Mouse (Mus musculus) cerebral cortex, adult 2 months (tissue): ENCODE measurements around the gene Ccnt1.

ENCODE experiments used
- WGBS: fragments of 180-500 bp; shearing (Covaris S2); methylation state at CpG from one replicate; pipeline ENCODE4 v1.1.7; 2018; 5-methylcytosine and 5-hydroxymethylcytosine counted together

Gene Ccnt1

DNA sequence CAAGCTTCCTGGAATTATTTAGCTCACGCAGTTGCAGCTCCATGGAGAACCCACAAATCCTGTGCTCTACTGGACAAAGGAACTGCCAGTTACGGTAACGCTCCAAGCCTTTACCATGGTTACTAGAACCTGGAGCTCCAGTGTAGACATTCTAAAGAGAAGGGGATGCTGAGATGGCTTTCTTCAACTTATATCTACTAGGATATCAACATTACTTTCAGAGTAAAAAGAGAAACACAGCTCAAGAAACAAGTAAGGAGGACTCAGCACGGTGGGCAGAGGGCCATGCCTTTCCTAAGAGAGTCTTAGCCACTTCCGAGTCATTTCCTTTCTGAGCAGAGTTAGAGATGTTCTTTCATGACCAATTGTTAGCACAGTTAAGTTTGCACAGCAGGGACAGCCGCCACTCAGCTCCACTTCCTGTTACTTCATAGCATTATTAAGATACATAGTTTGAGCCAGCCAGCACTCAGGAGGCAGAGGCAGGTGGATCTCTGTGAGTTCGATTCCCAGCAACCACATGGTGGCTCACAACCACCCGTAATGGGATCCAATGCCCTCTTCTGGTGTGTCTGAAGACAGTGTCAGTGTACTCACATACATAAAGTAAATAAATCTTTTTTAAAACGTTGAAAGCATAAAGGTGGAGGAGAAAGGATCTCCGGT is at the start of gene Ccnt1, which contains the start of gene 4930415O20Rik:
Gene Ccnt1, minus strand, starts transcription at position 51 of the 666 bp plus-strand sequence.
Gene 4930415O20Rik, plus strand, starts transcription at position 132 of the 666 bp plus-strand sequence.
- WGBS, result 81% methylated on average over 10 of the region's 10 CpGs

DNA sequence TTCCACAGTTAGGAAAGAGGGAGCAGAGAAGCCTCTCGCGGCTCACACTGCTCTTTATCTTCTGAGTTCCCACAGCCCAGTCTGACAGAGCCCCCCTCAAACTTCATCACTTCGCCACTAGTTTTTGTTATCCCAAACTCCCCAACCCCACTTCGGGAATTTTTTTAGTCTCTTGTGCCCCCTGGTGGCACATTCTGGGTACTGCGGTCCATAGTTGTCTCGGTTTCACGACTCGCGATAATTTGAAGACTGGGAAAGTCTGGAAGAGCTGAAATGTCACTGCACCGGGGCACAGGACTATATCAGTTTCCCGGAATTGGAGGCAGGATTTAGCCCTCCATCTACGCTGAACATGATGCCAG is 46.4 kb upstream of the Ccnt1 start:
- under 1% methylated on average over 12 of the region's 12 CpGs for WGBS

DNA sequence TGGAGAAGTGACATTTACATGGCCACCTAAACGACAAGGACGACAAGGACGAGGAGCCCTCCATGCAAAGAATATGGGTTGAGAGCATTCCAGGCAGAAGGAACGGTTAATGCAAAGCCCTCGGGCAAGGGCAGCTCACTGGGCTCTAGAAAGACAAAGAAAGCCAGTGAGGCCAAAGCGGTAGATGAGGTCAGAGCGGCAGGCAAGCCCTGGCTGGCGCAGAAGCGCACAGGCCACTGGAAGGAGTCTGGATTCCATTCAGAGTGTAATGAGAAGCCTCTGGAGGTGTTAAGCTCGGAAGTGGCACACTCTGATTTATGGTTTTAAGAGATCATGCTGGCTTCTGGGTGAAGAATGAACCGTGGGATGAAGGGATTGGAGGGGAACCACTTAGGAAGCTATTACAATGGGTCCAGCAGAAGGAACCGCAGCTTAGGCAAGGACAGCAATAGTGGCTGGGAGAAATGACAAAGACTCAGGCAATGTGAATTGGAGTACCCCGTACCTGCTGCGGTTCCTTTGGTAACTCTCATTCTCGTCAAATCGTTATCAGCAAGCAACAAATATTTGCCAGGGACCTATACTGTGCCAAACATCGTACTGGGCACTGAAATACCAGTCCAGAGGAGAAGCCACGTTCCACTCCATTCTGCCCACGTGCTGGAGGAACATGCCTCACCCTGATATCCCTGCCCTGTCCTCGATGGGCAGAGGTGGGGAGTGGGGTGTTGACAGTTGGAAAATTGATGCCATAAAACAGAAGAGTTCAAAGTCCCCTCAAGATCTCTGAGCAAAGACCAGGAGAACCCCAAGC is 45.8 kb upstream of the Ccnt1 start:
- WGBS, result 43% methylated on average over 20 of the region's 20 CpGs

DNA sequence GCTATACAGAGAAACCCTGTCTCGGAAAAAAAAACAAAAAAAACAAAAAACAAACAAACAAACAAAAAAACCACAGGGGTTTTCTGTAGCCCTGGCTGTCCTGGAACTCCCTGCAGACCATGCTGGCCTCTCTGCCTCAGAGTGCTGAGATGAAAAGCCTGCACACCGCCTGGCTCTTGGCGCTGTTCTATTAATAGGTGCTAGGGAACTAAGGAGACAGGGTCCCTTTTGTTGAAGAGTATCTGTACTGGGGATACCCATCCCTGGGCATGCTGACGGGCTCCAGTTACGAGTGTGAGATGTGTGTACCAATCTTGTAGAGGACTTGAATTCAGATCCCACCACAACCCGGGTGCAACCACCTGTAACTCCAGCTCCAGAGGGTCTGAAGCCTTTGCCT is 45.0 kb upstream of the Ccnt1 start:
- 68% methylated on average over 6 of the region's 6 CpGs for WGBS

DNA sequence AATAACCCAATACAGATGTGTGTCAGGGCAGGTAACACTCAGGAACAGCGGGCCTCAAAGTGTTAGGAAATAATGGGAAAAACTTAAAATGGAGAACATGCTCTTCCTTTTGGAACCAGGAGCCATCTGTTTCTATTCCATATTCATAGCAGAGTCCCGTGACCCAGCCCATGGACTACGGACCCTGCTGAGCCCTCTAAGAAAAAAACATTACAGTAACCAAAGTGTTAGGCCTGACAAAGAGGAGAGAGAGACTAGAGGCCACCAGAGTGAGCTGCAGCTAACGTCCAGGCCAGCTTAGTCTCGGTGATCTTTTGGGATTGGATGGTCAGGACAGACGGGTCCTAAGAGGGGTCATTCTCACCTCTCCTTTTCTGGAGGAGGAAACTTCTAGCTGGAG is 44.2 kb upstream of the Ccnt1 start:
- 68% methylated on average over 6 of the region's 6 CpGs for WGBS

DNA sequence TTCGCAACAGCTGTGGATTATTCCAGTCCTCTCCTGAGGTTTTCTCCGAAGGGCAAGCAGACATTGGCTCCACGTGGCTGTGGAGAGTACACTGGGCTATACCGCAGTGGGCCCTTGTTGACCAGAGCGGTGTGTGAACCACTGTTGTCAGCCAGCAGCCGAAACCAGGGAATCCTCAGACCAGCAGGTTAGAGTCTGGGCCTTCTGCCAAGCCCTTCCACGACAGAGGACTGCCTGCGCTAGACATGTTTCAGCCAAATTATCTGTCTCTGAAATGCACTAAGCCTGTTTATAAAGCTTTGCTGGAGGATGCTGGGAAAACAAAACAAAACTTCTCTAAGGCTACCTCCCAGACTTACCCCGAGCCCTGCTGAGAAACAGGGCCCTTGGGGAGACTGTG is 43.8 kb upstream of the Ccnt1 start:
- WGBS, result 49% methylated on average over 9 of the region's 9 CpGs

DNA sequence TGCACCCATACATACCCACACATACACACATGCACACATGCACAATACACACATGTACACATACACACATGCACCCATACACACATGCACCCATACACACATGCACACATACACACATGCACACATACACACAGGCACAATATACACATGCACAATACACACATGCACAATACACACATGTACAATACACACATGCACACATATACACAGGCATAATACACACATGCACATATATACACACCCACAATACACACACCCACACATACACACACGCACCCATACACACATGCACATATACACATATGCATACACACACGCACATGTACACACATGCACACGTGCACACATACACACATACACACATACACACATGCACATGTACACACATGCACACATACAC is 41.5 kb upstream of the Ccnt1 start:
- WGBS, result 96% methylated on average over 3 of the region's 3 CpGs

DNA sequence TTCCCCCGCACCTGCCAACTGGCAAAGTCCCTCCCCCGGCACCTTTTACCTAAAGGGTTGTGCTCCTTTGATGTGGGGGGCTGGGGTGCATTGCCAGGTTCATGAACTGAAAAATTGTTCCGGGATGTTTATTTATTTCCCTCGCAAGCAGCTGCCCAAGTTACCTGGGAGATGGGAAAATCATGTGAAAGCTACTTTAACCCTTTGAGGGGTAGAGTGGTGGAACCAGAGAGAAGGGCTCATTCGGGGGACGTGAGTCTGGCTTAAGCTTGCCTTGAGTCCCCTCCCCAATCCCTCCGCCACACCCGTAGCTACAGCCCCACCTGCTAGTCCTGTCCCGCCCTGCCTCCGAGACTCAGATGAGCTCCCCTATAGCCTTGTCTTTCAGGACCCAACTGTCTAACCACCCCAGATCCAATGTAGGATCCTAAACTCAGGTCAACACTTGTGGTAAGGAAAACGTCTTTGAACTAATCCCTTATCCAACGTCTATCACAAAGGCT is 39.5 kb upstream of the Ccnt1 start:
- WGBS, result 10% methylated on average over 12 of the region's 12 CpGs

DNA sequence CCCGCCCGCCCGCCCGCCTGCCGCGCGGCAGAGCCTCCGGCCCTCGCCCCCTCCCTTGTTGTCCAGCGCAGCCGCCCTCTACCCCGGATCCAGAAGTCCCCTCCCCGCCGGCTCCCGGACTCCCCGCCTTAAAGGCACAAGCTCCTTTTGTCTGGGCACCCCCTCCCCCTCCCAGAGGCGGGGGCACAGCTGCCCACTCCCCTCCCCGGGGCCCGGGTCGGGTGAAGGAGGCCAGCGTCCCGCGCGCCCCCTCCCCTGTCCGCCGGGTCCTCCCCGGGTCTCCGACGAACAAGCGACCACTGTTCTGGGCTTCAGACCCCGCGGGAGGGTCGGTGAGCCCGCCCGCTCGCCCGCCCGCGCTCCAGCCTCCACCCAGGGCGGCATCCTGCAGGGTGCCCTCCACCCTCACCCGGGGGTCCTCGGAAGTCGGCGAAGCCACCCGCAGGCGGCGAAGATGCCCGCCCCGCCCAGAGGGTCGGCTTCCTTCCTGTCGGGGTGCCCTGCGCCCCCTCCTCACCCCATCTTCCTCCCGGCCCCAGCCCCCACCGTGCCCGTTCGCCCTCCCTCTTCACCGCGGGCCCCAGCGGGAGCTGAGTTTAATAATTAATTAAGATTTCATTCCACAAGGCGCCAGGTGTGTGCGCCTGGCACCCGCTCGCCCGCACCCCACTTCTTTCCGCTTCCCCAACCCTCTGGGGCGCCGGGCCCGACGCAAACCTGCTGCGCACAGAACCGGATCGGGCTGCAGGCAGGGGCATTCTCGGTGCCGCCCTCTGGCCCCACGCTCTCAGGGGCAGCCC is 38.8 kb upstream of the Ccnt1 start, which contains the start of gene Adcy6:
Gene Adcy6, minus strand, starts transcription at position 746 of the 800 bp plus-strand sequence.
- WGBS, result 2% methylated on average over 74 of the region's 75 CpGs

DNA sequence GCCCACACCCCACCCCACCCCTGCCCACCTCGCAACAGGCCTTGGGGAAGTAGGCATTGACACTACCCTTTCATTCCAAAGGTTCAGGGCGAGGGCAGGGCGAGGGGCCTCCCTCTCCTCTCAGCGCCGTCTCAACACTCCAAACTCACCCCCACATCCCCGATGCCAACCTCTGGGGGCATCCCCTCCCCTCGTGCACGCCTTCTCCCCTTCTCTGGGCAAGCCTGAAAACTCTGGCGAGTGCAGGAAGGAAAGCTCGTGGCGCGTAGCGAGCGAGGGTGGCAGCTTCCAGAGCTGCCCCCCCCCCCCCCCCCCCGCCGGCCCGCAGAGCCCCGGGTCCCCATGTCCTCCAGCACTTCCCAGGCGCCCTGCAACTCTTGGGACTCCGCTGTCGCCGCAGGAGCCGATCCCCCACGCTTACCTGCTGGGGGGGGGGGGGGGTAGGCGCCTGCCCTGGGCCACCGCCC is 38.1 kb upstream of the Ccnt1 start:
- WGBS, result 2% methylated on average over 14 of the region's 26 CpGs

DNA sequence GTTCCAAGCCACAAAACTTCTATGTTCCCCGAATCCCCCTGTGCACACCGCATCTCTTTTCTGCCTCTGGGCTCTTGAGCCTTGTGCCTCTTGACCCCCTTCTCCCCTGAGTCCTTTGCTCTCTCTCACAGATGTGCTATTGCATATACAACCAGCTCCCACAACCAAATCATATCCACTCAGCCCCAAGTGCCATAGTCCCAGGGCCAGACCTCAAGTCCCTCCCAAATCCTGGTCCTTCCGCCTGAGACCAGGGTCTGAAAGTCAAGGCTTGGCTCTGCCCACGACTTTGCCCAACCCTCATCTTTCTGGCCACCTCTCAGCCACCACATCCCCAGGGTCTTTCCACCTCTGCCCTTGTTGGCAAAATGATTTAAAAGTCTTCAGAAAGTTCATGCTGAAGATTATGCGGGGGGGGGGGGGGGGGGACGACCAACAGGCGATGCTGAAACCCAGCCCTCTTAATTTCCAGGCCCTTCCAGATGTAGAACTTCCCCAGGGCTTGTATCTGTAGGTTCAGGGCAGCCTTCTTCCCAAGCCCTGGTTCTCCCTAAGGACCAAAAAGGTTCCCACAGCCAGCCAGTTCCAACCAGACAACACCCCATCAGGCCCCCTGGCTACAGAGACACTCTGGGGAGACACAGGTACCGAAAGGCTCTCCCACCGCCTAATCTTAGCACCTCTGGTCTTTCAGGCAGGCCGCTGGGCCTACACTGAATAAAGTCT is 37.5 kb upstream of the Ccnt1 start:
- WGBS, result 14% methylated on average over 10 of the region's 10 CpGs

DNA sequence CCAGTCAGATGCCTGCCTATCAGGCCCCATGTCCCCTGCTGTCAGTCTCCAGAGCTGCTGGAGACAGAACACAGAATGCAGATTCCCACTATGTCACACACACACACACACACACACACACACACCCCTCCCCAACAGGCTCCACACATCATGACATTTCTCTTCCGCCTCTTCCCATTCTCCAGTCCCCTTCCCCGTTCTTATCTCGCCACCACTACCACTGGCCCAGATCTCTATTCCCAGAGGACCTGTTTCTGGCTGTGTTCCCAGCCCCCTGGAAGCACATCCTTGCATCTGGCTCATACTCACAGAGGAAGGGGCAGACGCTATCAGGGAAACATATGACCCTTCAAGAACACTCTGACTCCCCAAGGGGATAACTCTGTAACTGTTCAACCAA is 36.8 kb upstream of the Ccnt1 start:
- WGBS, result 45% methylated on average over 4 of the region's 4 CpGs

DNA sequence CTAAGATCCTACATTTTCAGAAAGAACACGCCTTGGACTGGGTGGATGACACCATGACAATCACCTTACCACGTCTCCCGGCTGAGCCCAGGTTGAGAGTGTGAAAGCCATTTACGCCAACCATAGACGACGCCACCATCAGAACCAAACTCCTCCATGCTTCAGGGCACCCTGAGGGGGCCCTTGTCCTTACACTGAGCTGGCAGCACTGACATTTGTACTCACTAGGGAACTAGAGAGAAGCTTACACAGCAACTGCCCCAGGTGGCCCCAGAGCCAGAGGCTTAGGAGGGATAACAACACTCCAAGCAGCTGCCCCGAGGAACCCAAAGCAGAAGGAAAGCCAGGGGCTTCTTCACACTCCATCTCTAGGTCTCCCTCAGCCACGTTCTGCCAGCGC is 36.0 kb upstream of the Ccnt1 start:
- 74% methylated on average over 9 of the region's 9 CpGs for WGBS

DNA sequence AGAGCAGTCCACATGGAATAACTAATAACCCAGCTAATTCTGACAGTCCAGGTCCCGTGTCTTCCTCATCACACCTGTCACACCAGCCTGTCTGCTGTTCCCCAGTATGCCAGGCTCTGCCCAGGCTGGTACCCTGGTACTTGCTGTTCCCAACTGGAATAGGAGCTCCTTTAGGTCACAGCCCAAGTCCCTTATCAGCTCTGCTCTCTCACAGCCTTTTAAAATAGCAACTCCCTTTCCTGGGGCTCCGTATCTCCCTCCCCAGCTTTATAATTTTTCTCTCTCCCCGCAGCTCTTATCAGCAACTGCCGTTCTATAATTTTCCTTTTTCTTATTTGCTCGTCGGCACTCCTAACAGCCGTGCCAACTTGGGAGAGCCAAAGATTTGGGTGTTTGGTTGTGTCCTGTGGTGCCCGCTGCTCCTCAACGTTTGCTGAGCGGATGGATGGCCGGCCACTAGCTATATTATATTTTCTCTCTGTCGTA is 35.4 kb upstream of the Ccnt1 start:
- WGBS, result 80% methylated on average over 12 of the region's 12 CpGs

DNA sequence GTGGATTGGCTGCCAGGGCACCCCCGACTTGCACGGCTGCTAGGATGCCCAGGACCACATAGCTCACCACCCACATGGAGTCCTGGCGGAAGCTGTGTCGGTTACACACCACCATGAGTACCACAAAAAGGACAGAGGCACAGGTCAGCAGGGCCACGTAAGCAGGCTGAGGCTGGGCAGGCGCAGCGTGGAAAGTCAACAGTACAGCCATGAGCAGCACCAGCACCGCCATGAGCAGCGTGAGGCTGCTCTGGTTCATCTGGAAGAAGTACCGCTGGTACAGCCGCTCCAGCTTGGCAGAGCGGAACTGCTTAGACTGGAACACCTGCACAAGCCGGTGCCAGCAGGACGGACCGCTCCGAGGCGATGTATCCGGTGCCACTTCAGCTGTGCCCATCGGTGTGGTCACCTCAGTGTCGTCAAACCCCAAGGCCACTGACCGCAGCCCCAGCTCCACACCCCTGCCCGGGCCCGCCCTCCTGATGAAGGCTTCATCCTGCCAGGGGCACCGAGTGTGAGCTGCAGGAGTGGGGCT is 33.4 kb upstream of the Ccnt1 start:
- WGBS, result 92% methylated on average over 24 of the region's 24 CpGs

DNA sequence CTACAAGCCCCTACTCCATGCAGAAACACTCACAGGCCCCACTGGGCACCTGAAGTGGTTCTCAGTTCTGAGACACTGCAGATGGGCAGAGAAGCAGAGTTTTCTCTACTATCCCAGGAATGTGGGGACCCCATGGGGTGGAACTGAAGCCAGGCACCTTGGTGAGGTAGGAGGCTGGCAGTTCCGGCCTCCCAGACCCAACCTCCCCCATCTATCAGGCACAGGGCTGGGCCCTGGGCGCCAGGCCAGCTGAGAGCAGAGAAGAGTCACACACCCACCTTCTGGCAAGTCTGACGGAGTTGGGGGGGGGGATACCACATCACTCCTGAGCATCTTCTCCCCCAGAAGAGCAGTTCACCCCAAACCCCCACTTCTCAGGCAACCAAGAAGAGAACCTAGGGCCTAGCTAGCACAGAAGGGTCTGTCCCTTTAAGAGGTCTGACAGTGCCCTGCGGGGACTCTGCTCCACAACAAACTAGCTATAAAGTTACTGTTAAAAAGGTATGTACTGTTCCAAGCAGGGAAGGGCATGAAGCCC is 32.3 kb upstream of the Ccnt1 start:
- WGBS, result 45% methylated on average over 4 of the region's 4 CpGs

DNA sequence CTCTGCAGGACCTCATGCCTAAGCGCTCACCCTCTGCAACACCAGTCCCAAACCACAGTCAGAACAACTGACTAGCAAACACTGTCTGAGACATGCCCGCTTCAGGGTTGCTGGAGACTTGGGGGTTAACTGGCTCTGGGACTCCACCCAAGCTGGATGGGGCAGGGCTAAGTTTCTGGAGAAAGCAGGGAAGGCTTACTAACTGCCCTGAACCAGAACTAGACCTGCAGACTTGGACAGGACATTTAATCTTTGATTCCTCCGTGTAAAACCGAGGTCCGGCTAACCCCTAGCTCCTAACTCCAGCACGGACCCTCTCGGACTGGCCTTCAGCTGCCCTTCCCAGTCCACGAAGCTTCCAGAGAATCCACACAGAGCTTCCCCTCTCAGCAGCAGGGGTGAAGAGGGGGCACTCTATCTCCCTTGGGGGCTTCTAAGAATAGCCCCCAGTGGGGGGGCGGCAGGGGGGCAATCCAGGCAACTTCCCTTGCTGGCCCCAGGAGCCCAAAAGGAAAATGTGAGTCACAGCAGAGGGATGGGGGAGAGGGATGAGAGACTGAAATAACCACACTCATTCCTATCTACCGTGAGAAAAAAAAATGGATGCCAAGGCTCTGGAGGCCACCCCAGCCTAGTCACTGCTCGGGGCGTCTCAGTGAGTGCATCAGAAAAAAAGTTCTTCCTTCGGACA is 31.6 kb upstream of the Ccnt1 start:
- 45% methylated on average over 13 of the region's 13 CpGs for WGBS

DNA sequence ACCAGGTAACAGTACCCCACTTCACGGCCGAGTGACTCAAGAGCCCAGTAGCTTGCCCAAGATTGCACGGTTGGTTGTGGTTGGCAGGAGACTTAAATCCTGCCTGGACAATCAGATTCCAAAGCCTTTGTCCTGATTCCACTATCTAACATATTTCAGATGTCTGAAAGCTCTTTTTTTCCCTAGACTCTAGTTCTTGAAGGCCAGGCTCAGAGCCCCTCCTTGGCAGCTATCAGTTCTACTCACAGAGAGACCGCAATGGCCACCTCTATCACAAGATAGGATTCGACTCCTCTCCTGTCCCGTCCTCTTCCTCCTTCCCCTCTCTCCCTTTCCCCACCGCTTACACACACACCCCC is 31.1 kb upstream of the Ccnt1 start:
- 72% methylated on average over 7 of the region's 7 CpGs for WGBS

DNA sequence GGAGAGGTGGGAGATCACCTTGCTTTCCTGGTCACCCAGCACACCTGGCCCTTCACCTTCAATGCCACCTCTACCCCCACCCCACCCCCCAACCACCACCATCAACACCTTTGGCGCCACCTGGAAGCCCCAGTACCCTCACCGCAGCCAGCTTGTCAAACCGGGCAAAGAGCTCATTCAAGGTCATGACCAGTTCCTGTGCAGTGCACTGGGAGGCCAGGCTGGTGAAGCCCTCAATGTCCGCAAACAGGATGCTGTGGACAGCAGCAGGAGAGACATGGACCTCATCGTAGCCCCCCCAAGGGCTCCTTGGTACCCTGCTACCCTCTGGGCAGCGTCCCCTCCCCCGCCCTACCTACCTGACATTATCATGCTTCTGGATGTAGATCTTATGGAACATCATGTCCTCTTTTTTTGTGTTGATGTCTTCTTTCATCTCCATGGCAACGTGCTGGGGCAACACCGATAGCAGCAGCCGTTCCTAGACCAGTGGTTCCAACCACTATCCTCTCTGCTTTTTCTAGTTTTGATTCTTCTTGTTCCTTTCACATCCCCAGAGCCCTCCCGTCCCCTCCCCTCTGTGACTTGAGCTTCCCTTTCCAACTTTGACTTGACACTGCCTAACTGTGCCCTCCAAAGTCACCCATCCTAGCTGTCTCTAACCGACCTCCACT is 29.4 kb upstream of the Ccnt1 start:
- WGBS, result 75% methylated on average over 12 of the region's 12 CpGs

DNA sequence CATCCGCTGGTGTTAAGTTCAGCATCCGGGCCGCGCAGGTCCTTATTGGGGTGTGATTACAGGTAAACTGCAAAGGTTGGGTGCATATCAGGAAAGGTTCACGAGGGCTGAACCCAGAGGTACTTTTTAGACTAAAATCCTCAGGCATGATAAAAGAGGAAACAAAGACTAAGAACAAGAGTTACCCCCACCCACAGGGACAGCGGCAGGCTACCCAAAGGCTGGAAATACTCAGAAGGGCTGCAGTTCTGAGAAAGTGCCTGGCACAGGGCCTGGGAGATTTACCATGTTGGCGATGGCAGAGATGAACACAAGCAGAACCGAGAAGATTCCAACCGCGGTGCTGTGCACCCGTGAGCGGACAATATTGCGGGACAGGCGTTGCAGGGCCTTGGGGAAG is 25.9 kb upstream of the Ccnt1 start:
- 91% methylated on average over 14 of the region's 14 CpGs for WGBS
